8 mouse cellular contexts compared by ENCODE assay signal in genomic region chr1:177441492-177442195, GRCm38 (mm10). TPM values are rescaled to one million over a fixed set of nuclear protein-coding genes. Genes with fewer than 3 reads are reported as not detected.
DNase-seq lines count a peak whose midpoint lies in the region; ATAC-seq lines count a peak whose summit lies in the region.

No protein-coding gene starts in this region.

- peaks cover 32% of the 10 kb centered on the region for H3K4me1 ChIP-seq in hindbrain, embryonic 15.5 days (replicated peaks)

- DNase-seq in R1 (ENCODE audit: low read depth, low spot score), result peak; percentile 95
- DNase-seq in cerebellum, postnatal 25 days, result peak; percentile 96 to 98
- peak; percentile 82 to 93 for DNase-seq in frontal cortex, postnatal 25 days (ENCODE audit: low spot score in 2 of 2)
- DNase-seq in left cerebral cortex, adult 11 months (ENCODE audit: low spot score), result peak; percentile 95
- DNase-seq in lung, postnatal 4 days, result peak; percentile 99 to 100
- peak; percentile 91 for DNase-seq in retina, postnatal 7 days (ENCODE audit: low read depth, low spot score)
- peak; percentile 93 for DNase-seq in urinary bladder, adult 2 months (ENCODE audit: low spot score)

- peak overlapping the region; percentile 93 for H3K4me3 ChIP-seq in hindbrain, embryonic 15.5 days

- peak overlapping the region; percentile 83 for H3K4me2 ChIP-seq in hindbrain, embryonic 15.5 days

- no peaks in the 10 kb centered on the region for H3K9me3 ChIP-seq in hindbrain, embryonic 15.5 days

- whole genome bisulfite sequencing in hindbrain, embryonic 15.5 days, result under 1% methylated on average over 71 of the region's 87 CpGs

- H3K27me3 ChIP-seq in hindbrain, embryonic 15.5 days, result no peaks in the 10 kb centered on the region

- peak overlapping the region; percentile 94 for H3K27ac ChIP-seq in hindbrain, embryonic 15.5 days (replicated peaks)

- H3K36me3 ChIP-seq in hindbrain, embryonic 15.5 days, result no peaks in the 10 kb centered on the region

- peak overlapping the region; percentile 67 for H3K9ac ChIP-seq in hindbrain, embryonic 15.5 days

- peak; percentile 99 for ATAC-seq in hindbrain, embryonic 15.5 days (ENCODE audit: low FRiP score, low read depth)

RNA-seq across cellular contexts. Expression of gene Zbtb18, which starts 0.5 kb away (rescaled TPM):
- 11.8 and 16.3 TPM in 2 replicates for polyA plus RNA-seq in hindbrain, embryonic 15.5 days (2015; fragmentation: Nextera tagmentation; extraction: Ambion mirVana)
- polyA plus RNA-seq in urinary bladder, adult 2 months (2012; rRNA removed), result 11.9 and 27.0 TPM in 2 replicates

Comparison
In these comparisons a context has a peak if more than half of its experiments do, and no peak if none do; other contexts are left out.
1. Peak in every context shown above with its lines: DNase-seq, ATAC-seq, H3K4me3 ChIP-seq and H3K27ac ChIP-seq.